Mouse (Mus musculus): ENCODE measurements around the gene Gm4952. TPM values are rescaled to one million over a fixed set of nuclear protein-coding genes. Genes with fewer than 3 reads are reported as not detected.

The Gm4952 gene
- polyA plus RNA-seq, 1 experiment from 2014 or later = 0.06 TPM

DNA sequence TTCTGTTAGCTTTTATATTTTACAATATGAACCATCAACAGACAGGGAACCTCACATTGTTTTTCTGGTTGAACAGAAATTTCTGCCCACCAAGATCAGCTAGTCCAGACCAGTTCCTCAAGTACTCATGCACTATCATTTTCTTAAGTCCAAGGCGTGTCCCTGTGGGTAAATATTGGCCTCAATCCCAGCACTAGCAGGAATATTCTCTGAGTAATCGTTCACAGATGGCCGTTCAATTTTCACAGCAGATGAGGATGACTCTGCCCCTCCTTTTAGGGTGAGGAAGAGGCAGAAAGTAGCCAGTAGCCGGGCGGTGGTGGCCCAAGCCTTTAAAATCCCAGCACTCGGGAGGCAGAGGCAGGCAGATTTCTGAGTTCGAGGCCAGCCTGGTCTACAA lies 24.7 kb upstream of the Gm4952 start:
- Histone ChIP-seq H3K9me3 (no peaks in the 10 kb centered on the region), H3K36me3 (0 out of 2 replicates have a peak, but pooled peaks cover 4% of the 10 kb centered on the region), H3K4me2 (replicated peaks) (peak overlapping the region; percentile 4; the same call in 1 of the 2 replicates), H3K27me3 (replicated peaks) (no peaks in the 10 kb centered on the region), H3K4me3 (replicated peaks) (no peak overlapping the region), H3K4me1 (replicated peaks) (no peaks in the 10 kb centered on the region), H3K9ac (no peak overlapping the region), H3K27ac (no peak overlapping the region)
- WGBS = 67% methylated on average over 7 of the region's 7 CpGs
- no peak for ATAC-seq

- Histone ChIP-seq H3K9me3 (no peaks in the 10 kb centered on the region), H3K36me3 (0 out of 2 replicates have a peak, but pooled peaks cover 4% of the 10 kb centered on the region), H3K27me3 (replicated peaks) (no peaks in the 10 kb centered on the region), H3K4me2 (replicated peaks) (no peak overlapping the region), H3K27ac (no peak overlapping the region), H3K4me1 (replicated peaks) (no peaks in the 10 kb centered on the region), H3K4me3 (replicated peaks) (no peak overlapping the region), H3K9ac (no peak overlapping the region)
- no peak for ATAC-seq
- WGBS = 92% methylated on average over 2 of the region's 2 CpGs
These were observed 24.3 kb upstream of the Gm4952 start for GRCm38 (mm10) chr19:12575514-12575913.

- no peaks in the 10 kb centered on the region for H3K27me3 ChIP-seq (replicated peaks)
- no peak overlapping the region for H3K9ac ChIP-seq
- ATAC-seq = no peak
- no peaks in the 10 kb centered on the region for H3K4me1 ChIP-seq (replicated peaks)
- H3K9me3 ChIP-seq = no peaks in the 10 kb centered on the region
- no peak overlapping the region for H3K4me2 ChIP-seq (replicated peaks)
- no peak overlapping the region for H3K4me3 ChIP-seq (replicated peaks)
- no peak overlapping the region for H3K27ac ChIP-seq
- WGBS = 83% methylated on average over 2 of the region's 2 CpGs
- H3K36me3 ChIP-seq = 0 out of 2 replicates have a peak, but pooled peaks cover 4% of the 10 kb centered on the region
These were observed 23.1 kb upstream of the Gm4952 start for GRCm38 (mm10) chr19:12576639-12577038.

DNA sequence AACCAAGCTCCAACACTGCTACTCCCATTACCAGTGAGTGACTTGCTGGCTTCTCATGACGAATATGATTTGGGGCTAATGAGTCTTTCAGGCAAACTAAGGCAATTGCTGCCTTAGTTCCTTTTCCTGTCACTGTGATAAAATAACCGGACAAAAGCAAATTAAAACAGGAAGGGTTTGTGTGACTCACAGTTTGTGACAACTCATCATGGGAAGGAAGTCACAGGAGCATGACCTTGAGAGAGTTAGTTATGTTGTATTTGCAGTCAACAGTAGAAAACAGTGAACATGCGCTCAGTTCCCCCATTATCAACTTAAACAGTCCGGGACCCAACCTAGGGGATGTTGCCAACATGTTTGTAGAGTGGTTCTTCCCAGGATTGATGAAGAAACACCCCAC lies 14.5 kb upstream of the Gm4952 start:
- ATAC-seq = no peak
- H3K27me3 ChIP-seq (replicated peaks) = no peaks in the 10 kb centered on the region

DNA sequence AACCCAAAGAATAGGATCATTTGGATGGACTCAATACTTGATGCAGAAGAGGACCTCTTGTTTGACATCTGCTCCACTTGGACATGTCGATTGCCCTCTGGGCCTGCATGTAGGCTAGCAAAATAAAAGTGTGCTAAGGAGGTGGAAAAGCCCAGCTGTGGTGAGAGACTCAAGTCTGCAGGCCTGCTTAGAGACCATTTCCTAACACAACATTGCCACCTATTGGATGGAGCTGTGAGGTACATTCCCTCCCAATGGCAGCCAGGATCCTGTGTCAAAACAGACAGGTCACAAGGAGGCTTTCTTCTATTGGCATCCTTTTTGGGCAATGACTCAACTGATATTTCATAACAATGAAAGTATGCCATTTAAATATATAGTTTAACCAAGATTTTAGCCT lies 7.9 kb upstream of the Gm4952 start:
- H3K4me1 ChIP-seq (replicated peaks) = 0 out of 2 replicates have a peak, but pooled peaks cover 6% of the 10 kb centered on the region
- no peak overlapping the region for H3K27ac ChIP-seq
- H3K4me2 ChIP-seq (replicated peaks) = no peak overlapping the region
- 0 out of 2 replicates have a peak, but pooled peaks cover 2% of the 10 kb centered on the region for H3K36me3 ChIP-seq
- 4% methylated on average over 1 of the region's 1 CpGs for WGBS
- no peak overlapping the region for H3K9ac ChIP-seq
- H3K4me3 ChIP-seq (replicated peaks) = no peak overlapping the region
- no peaks in the 10 kb centered on the region for H3K9me3 ChIP-seq
- ATAC-seq = no peak
- no peaks in the 10 kb centered on the region for H3K27me3 ChIP-seq (replicated peaks)

More for the DNA sequence above, 14.5 kb upstream of the Gm4952 start:
- H3K4me3 ChIP-seq (replicated peaks) = no peak overlapping the region
- H3K36me3 ChIP-seq = 0 out of 2 replicates have a peak, but pooled peaks cover 2% of the 10 kb centered on the region
- H3K27ac ChIP-seq = no peak overlapping the region
- H3K9ac ChIP-seq = no peak overlapping the region
- H3K9me3 ChIP-seq = no peaks in the 10 kb centered on the region
- WGBS = 65% methylated on average over 4 of the region's 4 CpGs
- H3K4me2 ChIP-seq (replicated peaks) = no peak overlapping the region
- no peaks in the 10 kb centered on the region for H3K4me1 ChIP-seq (replicated peaks)

- H3K27me3 ChIP-seq (replicated peaks) = no peaks in the 10 kb centered on the region
- no peak overlapping the region for H3K4me3 ChIP-seq (replicated peaks)
- H3K27ac ChIP-seq = 0 out of 2 replicates have a peak overlapping the region, but pooled peaks have one; percentile 86
- no peaks in the 10 kb centered on the region for H3K36me3 ChIP-seq
- H3K9ac ChIP-seq = no peak overlapping the region
- H3K4me2 ChIP-seq (replicated peaks) = peak overlapping the region; percentile 95; the same call in 1 of the 2 replicates
- H3K4me1 ChIP-seq (replicated peaks) = 0 out of 2 replicates have a peak, but pooled peaks cover 6% of the 10 kb centered on the region
- no peak for ATAC-seq
- no peaks in the 10 kb centered on the region for H3K9me3 ChIP-seq
- 52% methylated on average over 2 of the region's 2 CpGs for WGBS
These were observed 4.6 kb upstream of the Gm4952 start for GRCm38 (mm10) chr19:12595135-12595529.

- WGBS = under 1% methylated on average over 47 of the region's 49 CpGs
- ATAC-seq = peak; percentile 95
- H3K36me3 ChIP-seq = no peaks in the 10 kb centered on the region
These were observed 4.1 kb upstream of the Gm4952 start for GRCm38 (mm10) chr19:12595530-12596289.

DNA sequence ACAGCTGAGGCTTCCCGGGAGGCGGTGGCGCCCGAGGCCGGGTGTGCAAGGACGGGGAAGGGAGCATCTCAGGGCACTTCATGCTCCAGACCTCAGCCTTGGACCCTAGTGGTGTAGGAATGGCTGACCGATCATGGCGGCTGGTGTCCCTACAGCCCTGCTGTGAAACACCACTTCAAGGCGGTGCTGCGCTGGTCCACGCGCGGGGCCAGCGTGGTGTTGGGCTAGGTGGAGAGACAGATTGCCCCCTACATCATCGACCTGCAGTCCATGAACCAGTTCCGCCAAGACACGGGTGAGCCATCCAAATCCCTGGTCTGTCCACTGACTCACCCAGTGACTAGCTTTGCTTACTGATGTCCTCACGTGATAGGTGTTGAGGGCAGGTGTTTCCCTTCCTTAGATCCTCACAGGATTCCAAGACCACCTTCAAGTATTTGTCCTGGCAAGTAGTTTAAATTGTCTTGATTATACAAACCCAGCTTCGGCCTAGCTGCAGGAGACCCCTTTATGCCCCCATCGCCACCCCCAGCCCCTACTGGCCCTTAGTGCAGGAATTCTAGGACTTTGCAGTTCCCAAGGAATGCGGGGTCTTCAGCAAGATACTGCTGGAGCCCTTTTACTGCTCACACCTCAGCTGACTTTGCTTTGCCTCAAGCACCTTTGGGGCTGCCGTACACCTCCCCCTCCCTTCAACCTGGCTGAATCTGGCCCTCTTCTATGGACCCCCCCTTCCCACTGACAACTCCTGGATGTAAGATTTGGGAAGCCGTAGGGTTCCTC lies 3.3 kb upstream of the Gm4952 start:
- peak overlapping the region; percentile 86 for H3K27ac ChIP-seq
- no peaks in the 10 kb centered on the region for H3K27me3 ChIP-seq (replicated peaks)
- no peaks in the 10 kb centered on the region for H3K36me3 ChIP-seq
- peak overlapping the region; percentile 95 for H3K4me2 ChIP-seq (replicated peaks)
- WGBS = 14% methylated on average over 23 of the region's 23 CpGs
- 0 out of 2 replicates have a peak, but pooled peaks cover 6% of the 10 kb centered on the region for H3K4me1 ChIP-seq (replicated peaks)
- peak overlapping the region; percentile 72 for H3K9ac ChIP-seq
- H3K4me3 ChIP-seq (replicated peaks) = peak overlapping the region; percentile 68
- H3K9me3 ChIP-seq = no peaks in the 10 kb centered on the region
- ATAC-seq = peak; percentile 63

More at GRCm38 (mm10) chr19:12595530-12596289, 4.1 kb upstream of the Gm4952 start:
- peak overlapping the region; percentile 68 for H3K4me3 ChIP-seq (replicated peaks)
- H3K27me3 ChIP-seq (replicated peaks) = no peaks in the 10 kb centered on the region
- H3K9ac ChIP-seq = peak overlapping the region; percentile 72
- H3K4me2 ChIP-seq (replicated peaks) = peak overlapping the region; percentile 95
- H3K9me3 ChIP-seq = no peaks in the 10 kb centered on the region
- H3K27ac ChIP-seq = peak overlapping the region; percentile 86
- H3K4me1 ChIP-seq (replicated peaks) = 0 out of 2 replicates have a peak, but pooled peaks cover 6% of the 10 kb centered on the region

DNA sequence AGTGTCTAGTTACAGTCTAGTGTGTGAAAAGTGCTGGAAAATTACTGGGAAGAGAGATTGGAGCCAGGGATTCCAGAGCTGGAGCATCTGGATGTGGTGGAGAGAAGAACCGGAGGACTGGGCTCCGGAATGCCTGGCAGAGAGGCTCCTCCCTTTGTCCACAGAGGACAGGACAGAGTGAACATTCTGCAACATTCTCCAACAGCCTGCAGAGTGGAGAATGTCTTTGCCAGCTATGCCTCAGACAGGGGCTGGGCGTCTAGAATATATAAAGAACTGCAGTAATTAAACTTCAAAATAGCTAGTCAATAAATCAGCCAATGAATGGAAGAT lies 2.7 kb upstream of the Gm4952 start:
- Histone ChIP-seq H3K4me2 (replicated peaks) (peak overlapping the region; percentile 95), H3K27ac (no peak overlapping the region), H3K36me3 (no peaks in the 10 kb centered on the region), H3K4me3 (replicated peaks) (peak overlapping the region; percentile 68), H3K4me1 (replicated peaks) (0 out of 2 replicates have a peak, but pooled peaks cover 6% of the 10 kb centered on the region), H3K27me3 (replicated peaks) (no peaks in the 10 kb centered on the region), H3K9me3 (no peaks in the 10 kb centered on the region), H3K9ac (no peak overlapping the region)
- 48% methylated on average over 3 of the region's 3 CpGs for WGBS
- ATAC-seq = no peak

DNA sequence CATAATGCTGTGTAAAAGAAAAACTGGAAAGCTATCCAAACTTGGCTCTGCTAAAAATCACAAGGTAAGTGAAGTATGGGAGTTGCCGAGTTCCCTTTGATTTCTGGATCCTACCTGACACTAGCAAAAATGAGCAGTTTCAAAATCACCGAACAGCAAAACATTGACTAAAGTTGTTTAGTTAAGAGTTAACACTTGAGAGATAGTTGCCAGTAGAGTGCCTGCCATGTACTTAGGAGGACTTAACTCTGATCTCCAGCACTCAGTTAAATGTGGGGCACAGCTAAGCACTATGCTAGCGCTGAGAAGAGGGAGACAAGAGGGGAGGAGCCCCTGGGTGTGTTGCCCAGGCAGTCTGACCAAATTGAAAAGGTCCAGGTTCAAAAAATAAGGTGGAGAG lies 1.1 kb upstream of the Gm4952 start:
- no peak for ATAC-seq
- no peaks in the 10 kb centered on the region for H3K27me3 ChIP-seq (replicated peaks)
- H3K4me3 ChIP-seq (replicated peaks) = no peak overlapping the region
- WGBS = 60% methylated on average over 3 of the region's 3 CpGs
- H3K4me1 ChIP-seq (replicated peaks) = 0 out of 2 replicates have a peak, but pooled peaks cover 6% of the 10 kb centered on the region
- no peak overlapping the region for H3K27ac ChIP-seq
- no peaks in the 10 kb centered on the region for H3K36me3 ChIP-seq
- no peaks in the 10 kb centered on the region for H3K9me3 ChIP-seq
- no peak overlapping the region for H3K4me2 ChIP-seq (replicated peaks)
- no peak overlapping the region for H3K9ac ChIP-seq

DNA sequence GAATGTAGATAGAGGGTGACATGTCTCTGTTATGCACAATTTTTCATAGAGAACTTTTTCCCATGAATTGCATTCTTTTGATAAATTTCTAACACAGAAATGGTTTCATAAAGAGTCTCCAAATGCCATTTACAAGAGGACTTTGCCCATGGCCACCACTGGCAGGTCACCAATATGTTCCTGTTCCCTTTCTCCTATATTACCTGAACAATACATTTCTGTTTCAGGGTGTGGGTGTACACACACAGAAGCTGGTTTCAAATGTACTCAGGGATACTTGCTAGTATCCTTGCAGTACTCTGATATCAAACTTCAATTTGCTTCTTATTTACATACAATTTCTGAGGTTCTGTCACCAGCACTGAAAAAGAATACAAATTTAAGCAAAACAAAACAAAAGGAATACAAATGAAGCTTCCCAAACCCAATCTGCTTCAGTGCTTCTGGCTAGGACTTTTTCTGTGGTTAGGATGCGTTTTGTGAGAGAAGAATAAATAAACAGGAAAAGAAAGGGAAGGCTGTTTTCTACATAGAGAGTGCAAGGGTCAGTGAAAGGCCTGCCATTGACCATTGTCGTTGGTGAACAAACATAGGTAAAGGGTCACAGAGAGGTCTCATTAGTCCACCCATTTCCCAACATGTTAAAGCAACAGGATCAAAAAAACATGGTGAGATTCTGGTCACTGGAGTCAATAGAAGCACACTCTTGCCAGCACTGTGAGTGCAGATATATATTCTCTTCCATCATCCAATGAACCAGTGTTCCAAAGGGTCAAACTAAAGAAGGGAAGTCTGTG lies 1.1 kb downstream of the Gm4952 start:
- Histone ChIP-seq H3K4me1 (replicated peaks) (0 out of 2 replicates have a peak, but pooled peaks cover 6% of the 10 kb centered on the region), H3K9ac (no peak overlapping the region), H3K27me3 (replicated peaks) (no peaks in the 10 kb centered on the region), H3K36me3 (no peaks in the 10 kb centered on the region), H3K4me3 (replicated peaks) (no peak overlapping the region), H3K27ac (no peak overlapping the region), H3K9me3 (no peaks in the 10 kb centered on the region), H3K4me2 (replicated peaks) (no peak overlapping the region)
- ATAC-seq = no peak
- 23% methylated on average over 2 of the region's 2 CpGs for WGBS

- no peaks in the 10 kb centered on the region for H3K4me1 ChIP-seq (replicated peaks)
- no peaks in the 10 kb centered on the region for H3K9me3 ChIP-seq
- no peak overlapping the region for H3K4me3 ChIP-seq (replicated peaks)
- H3K36me3 ChIP-seq = no peaks in the 10 kb centered on the region
- H3K27me3 ChIP-seq (replicated peaks) = no peaks in the 10 kb centered on the region
- H3K4me2 ChIP-seq (replicated peaks) = no peak overlapping the region
- H3K9ac ChIP-seq = no peak overlapping the region
- peak; percentile 82 for ATAC-seq
- H3K27ac ChIP-seq = no peak overlapping the region
These were observed 8.6 kb downstream of the Gm4952 start for GRCm38 (mm10) chr19:12608336-12608735.
